Mouse (Mus musculus): ENCODE results near the gene Khsrp.

Khsrp gene

GRCm38 (mm10) chr17:57027471-57027870 is 3.9 kb downstream of the Khsrp start:
- DNase-seq = no peak

- DNase-seq = no peak
Measured at GRCm38 (mm10) chr17:57020960-57021359, 10.4 kb downstream of the Khsrp start.

- no peak for DNase-seq
Measured at GRCm38 (mm10) chr17:57019693-57020092, 11.6 kb downstream of the Khsrp start.

GRCm38 (mm10) chr17:57012245-57012795 is 19.0 kb downstream of the Khsrp start:
- peak; percentile 71 for DNase-seq

- peak; percentile 96 for DNase-seq
Measured at GRCm38 (mm10) chr17:57011236-57012141, 19.8 kb downstream of the Khsrp start, which contains the start of the genes Gtf2f1 and Gm17949. Gene Gtf2f1 (minus strand): TSS chr17:57011288. Gene Gm17949 (plus strand): TSS chr17:57011469.

- DNase-seq = no peak
Measured at GRCm38 (mm10) chr17:57010911-57011235, 20.4 kb downstream of the Khsrp start.

GRCm38 (mm10) chr17:57007137-57007905 is 24.0 kb downstream of the Khsrp start:
- no peak for DNase-seq

- DNase-seq = no peak
Measured at GRCm38 (mm10) chr17:57003994-57004393, 27.3 kb downstream of the Khsrp start.

GRCm38 (mm10) chr17:57001228-57001627 is 30.1 kb downstream of the Khsrp start:
- DNase-seq = no peak

- DNase-seq = peak; percentile 39
Measured at GRCm38 (mm10) chr17:56999968-57000609, 31.2 kb downstream of the Khsrp start, which contains the start of gene Pspn. Gene Pspn (minus strand): TSS chr17:57000018.

GRCm38 (mm10) chr17:56999414-56999813 is 31.9 kb downstream of the Khsrp start:
- DNase-seq = no peak

- peak; percentile 98 for DNase-seq
Measured at GRCm38 (mm10) chr17:56997029-56997667, 34.2 kb downstream of the Khsrp start, which contains the start of gene Alkbh7. Gene Alkbh7 (plus strand): TSS chr17:56997339.

GRCm38 (mm10) chr17:56996506-56996905 is 34.8 kb downstream of the Khsrp start:
- peak; percentile 41 for DNase-seq

GRCm38 (mm10) chr17:56995046-56995445 is 36.3 kb downstream of the Khsrp start:
- DNase-seq = no peak

- peak; percentile 30 for DNase-seq
Measured at GRCm38 (mm10) chr17:56990966-56991365, 40.4 kb downstream of the Khsrp start.

- peak; percentile 95 for DNase-seq
Measured at GRCm38 (mm10) chr17:56990115-56990746, 41.1 kb downstream of the Khsrp start, which contains the start of gene Clpp. Gene Clpp (plus strand): TSS chr17:56990305.

GRCm38 (mm10) chr17:56989467-56990114 is 41.7 kb downstream of the Khsrp start:
- DNase-seq = peak; percentile 64

GRCm38 (mm10) chr17:56988921-56989430 is 42.3 kb downstream of the Khsrp start:
- DNase-seq = peak; percentile 48

GRCm38 (mm10) chr17:56988441-56988840 is 42.9 kb downstream of the Khsrp start:
- peak; percentile 45 for DNase-seq

- no peak for DNase-seq
Measured at GRCm38 (mm10) chr17:56986105-56986805, 45.1 kb downstream of the Khsrp start.
